Mouse (Mus musculus) cortical plate, adult 2 months (tissue): Measurements from ENCODE around the gene Kif17.

ENCODE experiments used
- CTCF ChIP-seq: fragments of 200-500 bp; IDR thresholded peaks from 2 replicates; pipeline ENCODE4 v1.5.1; 2011; ENCODE audit warnings: mild to moderate bottlenecking, control low read depth, low read length; ENCODE audit not compliant: insufficient read depth; ENCODE audit errors: extremely low read depth
- POLR2A ChIP-seq: fragments of 200-500 bp; IDR thresholded peaks from 2 replicates; pipeline ENCODE4 v1.6.1; 2011; ENCODE audit warnings: mild to moderate bottlenecking, low read length, control low read depth; ENCODE audit not compliant: insufficient read depth; ENCODE audit errors: extremely low read depth

DNA sequence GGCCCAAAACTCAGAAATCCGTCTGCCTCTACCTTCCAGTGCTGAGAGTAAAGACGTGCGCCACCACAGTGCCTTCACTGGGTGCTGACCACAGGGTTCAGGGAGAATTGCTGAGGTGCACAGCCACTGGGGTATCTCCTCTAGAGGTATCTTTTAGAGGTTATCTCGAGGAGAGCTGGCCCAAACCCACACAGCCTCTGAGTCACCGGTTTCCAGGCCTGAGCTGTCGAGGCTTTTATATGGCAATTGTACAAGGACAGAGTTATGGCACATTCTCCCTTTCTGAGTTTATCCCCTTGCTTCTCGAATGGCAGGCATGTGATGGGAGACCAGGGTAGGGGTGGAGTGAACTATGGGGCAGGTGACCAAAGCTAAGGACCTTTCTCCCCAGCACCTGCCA, 8.4 kb downstream of the Kif17 start:
- TF ChIP-seq CTCF, result no peak
- TF ChIP-seq POLR2A, result no peak
